Mouse (Mus musculus): ENCODE measurements around the gene Faap24. TPM values are rescaled to one million over a fixed set of nuclear protein-coding genes. Genes with fewer than 3 reads are reported as not detected.

The Faap24 gene
- polyA plus RNA-seq (2016; fragmentation: Nextera tagmentation; extraction: Ambion mirVana): 21.7 and 22.9 TPM in 2 replicates

- H3K4me1 ChIP-seq: peaks cover 22% of the 10 kb centered on the region
- peak within 1 kb of the TSS; percentile 35; the same call in 1 of the 2 replicates for H3K27ac ChIP-seq (replicated peaks)
- H3K9me3 ChIP-seq: no peaks in the 10 kb centered on the region
- H3K36me3 ChIP-seq: peaks cover 49% of the 10 kb centered on the region
- H3K9ac ChIP-seq (replicated peaks): peak within 1 kb of the TSS; percentile 80
- H3K27me3 ChIP-seq: no peaks in the 10 kb centered on the region
- peak within 1 kb of the TSS; percentile 72 for H3K4me3 ChIP-seq
- under 1% methylated on average over 28 of the region's 28 CpGs for WGBS
- H3K4me2 ChIP-seq (replicated peaks): peak within 1 kb of the TSS; percentile 85
- ATAC-seq (ENCODE audit: low FRiP score, low read depth): peak; percentile 98
Observed at GRCm38 (mm10) chr7:35396542-35397168, at the start of gene Faap24, which contains the start of gene Cep89. Faap24 (minus strand) TSS chr7:35396836. Cep89 (plus strand) TSS chr7:35397035.

- H3K27ac ChIP-seq (replicated peaks): no peak overlapping the region
- no peak for ATAC-seq (ENCODE audit: low FRiP score, low read depth)
- peaks cover 78% of the 10 kb centered on the region for H3K36me3 ChIP-seq
- peaks cover 7% of the 10 kb centered on the region; the same call in 1 of the 2 replicates for H3K4me1 ChIP-seq
- no peak overlapping the region for H3K4me3 ChIP-seq
- 79% methylated on average over 9 of the region's 9 CpGs for WGBS
- H3K9ac ChIP-seq (replicated peaks): no peak overlapping the region
- no peaks in the 10 kb centered on the region for H3K9me3 ChIP-seq
- H3K4me2 ChIP-seq (replicated peaks): no peak overlapping the region
- no peaks in the 10 kb centered on the region for H3K27me3 ChIP-seq
Observed at GRCm38 (mm10) chr7:35435266-35435665, 38.6 kb upstream of the Faap24 start.

GRCm38 (mm10) chr7:35428146-35428545 lies 31.5 kb upstream of the Faap24 start:
- H3K27me3 ChIP-seq: no peaks in the 10 kb centered on the region
- peaks cover 74% of the 10 kb centered on the region for H3K36me3 ChIP-seq
- no peaks in the 10 kb centered on the region for H3K9me3 ChIP-seq
- H3K9ac ChIP-seq (replicated peaks): no peak overlapping the region
- H3K4me1 ChIP-seq: no peaks in the 10 kb centered on the region
- no peak overlapping the region for H3K27ac ChIP-seq (replicated peaks)
- no peak for ATAC-seq (ENCODE audit: low FRiP score, low read depth)
- no peak overlapping the region for H3K4me3 ChIP-seq
- no peak overlapping the region for H3K4me2 ChIP-seq (replicated peaks)
- WGBS: 95% methylated on average over 10 of the region's 10 CpGs

GRCm38 (mm10) chr7:35423071-35423470 lies 26.4 kb upstream of the Faap24 start:
- Histone ChIP-seq H3K4me1 (no peaks in the 10 kb centered on the region), H3K27me3 (no peaks in the 10 kb centered on the region), H3K4me3 (no peak overlapping the region), H3K36me3 (peaks cover 74% of the 10 kb centered on the region), H3K9ac (replicated peaks) (no peak overlapping the region), H3K27ac (replicated peaks) (no peak overlapping the region), H3K4me2 (replicated peaks) (no peak overlapping the region), H3K9me3 (no peaks in the 10 kb centered on the region)
- 93% methylated on average over 10 of the region's 10 CpGs for WGBS
- no peak for ATAC-seq (ENCODE audit: low FRiP score, low read depth)

GRCm38 (mm10) chr7:35416654-35416948 lies 20.0 kb upstream of the Faap24 start:
- H3K27me3 ChIP-seq: no peaks in the 10 kb centered on the region
- no peak overlapping the region for H3K4me2 ChIP-seq (replicated peaks)
- WGBS: 92% methylated on average over 5 of the region's 5 CpGs
- no peak overlapping the region for H3K9ac ChIP-seq (replicated peaks)
- no peaks in the 10 kb centered on the region for H3K9me3 ChIP-seq
- peaks cover 87% of the 10 kb centered on the region for H3K36me3 ChIP-seq
- ATAC-seq (ENCODE audit: low FRiP score, low read depth): no peak
- H3K4me1 ChIP-seq: no peaks in the 10 kb centered on the region
- no peak overlapping the region for H3K4me3 ChIP-seq
- no peak overlapping the region for H3K27ac ChIP-seq (replicated peaks)

GRCm38 (mm10) chr7:35415801-35416653 lies 19.4 kb upstream of the Faap24 start:
- Histone ChIP-seq H3K9ac (replicated peaks) (no peak overlapping the region), H3K4me1 (no peaks in the 10 kb centered on the region), H3K27ac (replicated peaks) (no peak overlapping the region), H3K9me3 (no peaks in the 10 kb centered on the region), H3K36me3 (peaks cover 85% of the 10 kb centered on the region), H3K4me2 (replicated peaks) (no peak overlapping the region), H3K4me3 (no peak overlapping the region), H3K27me3 (no peaks in the 10 kb centered on the region)
- ATAC-seq (ENCODE audit: low FRiP score, low read depth): no peak
- WGBS: 89% methylated on average over 9 of the region's 9 CpGs

GRCm38 (mm10) chr7:35415226-35415625 lies 18.6 kb upstream of the Faap24 start:
- Histone ChIP-seq H3K9me3 (no peaks in the 10 kb centered on the region), H3K9ac (replicated peaks) (no peak overlapping the region), H3K27ac (replicated peaks) (no peak overlapping the region), H3K27me3 (no peaks in the 10 kb centered on the region), H3K4me3 (no peak overlapping the region), H3K4me2 (replicated peaks) (no peak overlapping the region), H3K36me3 (peaks cover 85% of the 10 kb centered on the region), H3K4me1 (no peaks in the 10 kb centered on the region)
- WGBS: 74% methylated on average over 5 of the region's 5 CpGs
- ATAC-seq (ENCODE audit: low FRiP score, low read depth): no peak

- Histone ChIP-seq H3K4me2 (replicated peaks) (no peak overlapping the region), H3K36me3 (peaks cover 70% of the 10 kb centered on the region)
Observed at GRCm38 (mm10) chr7:35401169-35401568, 4.5 kb upstream of the Faap24 start.

GRCm38 (mm10) chr7:35395734-35396456 lies 741 bp downstream of the Faap24 start:
- H3K4me2 ChIP-seq (replicated peaks): peak overlapping the region; percentile 82
- ATAC-seq (ENCODE audit: low FRiP score, low read depth): no peak
- WGBS: 13% methylated on average over 17 of the region's 17 CpGs

More at GRCm38 (mm10) chr7:35401169-35401568, 4.5 kb upstream of the Faap24 start:
- 86% methylated on average over 4 of the region's 4 CpGs for WGBS
- H3K9ac ChIP-seq (replicated peaks): no peak overlapping the region
- peaks cover 13% of the 10 kb centered on the region for H3K4me1 ChIP-seq
- no peak overlapping the region for H3K27ac ChIP-seq (replicated peaks)
- H3K27me3 ChIP-seq: no peaks in the 10 kb centered on the region
- no peaks in the 10 kb centered on the region for H3K9me3 ChIP-seq
- H3K4me3 ChIP-seq: no peak overlapping the region
- no peak for ATAC-seq (ENCODE audit: low FRiP score, low read depth)

GRCm38 (mm10) chr7:35392935-35393334 lies 3.7 kb downstream of the Faap24 start:
- Histone ChIP-seq H3K4me1 (peaks cover 18% of the 10 kb centered on the region), H3K36me3 (peaks cover 21% of the 10 kb centered on the region), H3K9ac (replicated peaks) (no peak overlapping the region), H3K4me3 (no peak overlapping the region), H3K9me3 (no peaks in the 10 kb centered on the region), H3K27ac (replicated peaks) (no peak overlapping the region), H3K4me2 (replicated peaks) (no peak overlapping the region), H3K27me3 (no peaks in the 10 kb centered on the region)
- no peak for ATAC-seq (ENCODE audit: low FRiP score, low read depth)
- WGBS: 67% methylated on average over 5 of the region's 5 CpGs

More at GRCm38 (mm10) chr7:35395734-35396456, 741 bp downstream of the Faap24 start:
- H3K4me1 ChIP-seq: peaks cover 22% of the 10 kb centered on the region
- H3K27me3 ChIP-seq: no peaks in the 10 kb centered on the region
- H3K36me3 ChIP-seq: peaks cover 41% of the 10 kb centered on the region
- H3K27ac ChIP-seq (replicated peaks): 0 out of 2 replicates have a peak overlapping the region, but pooled peaks have one; percentile 15
- peak overlapping the region; percentile 72 for H3K4me3 ChIP-seq
- H3K9ac ChIP-seq (replicated peaks): peak overlapping the region; percentile 55
- H3K9me3 ChIP-seq: no peaks in the 10 kb centered on the region

- 82% methylated on average over 6 of the region's 6 CpGs for WGBS
- H3K36me3 ChIP-seq: peaks cover 10% of the 10 kb centered on the region
- H3K4me1 ChIP-seq: no peaks in the 10 kb centered on the region
- no peak overlapping the region for H3K4me3 ChIP-seq
- H3K9ac ChIP-seq (replicated peaks): no peak overlapping the region
- ATAC-seq (ENCODE audit: low FRiP score, low read depth): no peak
- H3K9me3 ChIP-seq: no peaks in the 10 kb centered on the region
- H3K27me3 ChIP-seq: no peaks in the 10 kb centered on the region
- H3K27ac ChIP-seq (replicated peaks): no peak overlapping the region
- H3K4me2 ChIP-seq (replicated peaks): no peak overlapping the region
Observed at GRCm38 (mm10) chr7:35388694-35389093, 7.9 kb downstream of the Faap24 start.

- Histone ChIP-seq H3K4me1 (no peaks in the 10 kb centered on the region), H3K9me3 (no peaks in the 10 kb centered on the region), H3K36me3 (no peaks in the 10 kb centered on the region), H3K27ac (replicated peaks) (no peak overlapping the region), H3K9ac (replicated peaks) (no peak overlapping the region), H3K4me2 (replicated peaks) (no peak overlapping the region), H3K27me3 (no peaks in the 10 kb centered on the region), H3K4me3 (no peak overlapping the region)
- 65% methylated on average over 6 of the region's 6 CpGs for WGBS
- ATAC-seq (ENCODE audit: low FRiP score, low read depth): no peak
Observed at GRCm38 (mm10) chr7:35386525-35386952, 10.1 kb downstream of the Faap24 start.
